Mouse (Mus musculus) yolk sac, embryonic 10.5 days (tissue): ENCODE data around the gene Prr27.

Source experiments
- DNase-seq: peaks from one replicate; pipeline ENCODE4 v3.0.0-alpha.2; 2017; ENCODE audit warnings: low spot score

Prr27 gene

GRCm38 (mm10) chr5:87825386-87825785 lies at the start of gene Prr27:
Gene Prr27, plus strand, starts transcription at chr5:87825686.
- DNase-seq: no peak

GRCm38 (mm10) chr5:87782731-87783130 lies 42.8 kb upstream of the Prr27 start:
- no peak for DNase-seq

- DNase-seq: no peak
Measured at GRCm38 (mm10) chr5:87807782-87808181, 17.7 kb upstream of the Prr27 start, which contains the start of gene Csn1s2b. Gene Csn1s2b, plus strand, starts transcription at chr5:87808082.

- DNase-seq: no peak
Measured at GRCm38 (mm10) chr5:87809253-87809652, 16.2 kb upstream of the Prr27 start.

GRCm38 (mm10) chr5:87855136-87855716 lies 29.7 kb downstream of the Prr27 start:
- DNase-seq: no peak

DNA sequence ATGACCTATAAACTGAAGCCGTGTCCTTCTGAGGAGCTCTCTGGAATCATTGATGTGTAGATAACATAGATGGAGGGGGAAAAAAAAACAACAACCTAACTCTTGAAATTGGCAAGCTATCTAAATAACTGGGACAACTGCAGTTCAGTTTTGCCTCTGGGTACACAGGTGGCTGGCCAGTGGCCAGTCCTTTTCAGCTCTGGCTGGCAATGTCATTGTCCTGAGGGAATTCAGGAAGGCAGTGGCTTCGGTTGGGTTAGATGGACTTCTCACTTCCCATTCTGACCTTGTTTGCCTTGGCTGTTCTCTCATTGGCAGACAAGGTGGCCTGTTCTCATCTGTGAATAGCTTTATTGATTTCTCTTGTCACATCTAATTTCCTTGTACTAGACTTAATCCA lies 44.6 kb downstream of the Prr27 start:
- DNase-seq: no peak

DNA sequence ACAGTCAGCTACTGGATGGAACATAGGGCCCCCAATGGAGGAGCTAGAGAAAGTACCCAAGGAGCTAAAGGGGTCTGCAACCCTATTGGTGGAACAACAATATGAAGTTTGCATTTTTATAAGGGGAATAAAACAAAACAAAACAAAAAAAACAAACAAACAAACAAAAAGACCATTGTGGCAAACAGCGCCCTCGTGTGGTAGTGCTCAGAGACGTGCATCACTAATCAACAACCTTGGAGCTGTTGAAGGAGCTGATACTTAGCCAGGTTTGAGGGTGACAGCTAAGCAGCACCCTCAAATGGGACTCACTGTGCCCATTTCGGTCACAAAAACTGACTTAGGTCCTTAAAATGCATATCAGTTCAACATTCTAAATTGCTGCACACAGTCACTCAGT lies 45.9 kb downstream of the Prr27 start:
- DNase-seq: no peak

DNA sequence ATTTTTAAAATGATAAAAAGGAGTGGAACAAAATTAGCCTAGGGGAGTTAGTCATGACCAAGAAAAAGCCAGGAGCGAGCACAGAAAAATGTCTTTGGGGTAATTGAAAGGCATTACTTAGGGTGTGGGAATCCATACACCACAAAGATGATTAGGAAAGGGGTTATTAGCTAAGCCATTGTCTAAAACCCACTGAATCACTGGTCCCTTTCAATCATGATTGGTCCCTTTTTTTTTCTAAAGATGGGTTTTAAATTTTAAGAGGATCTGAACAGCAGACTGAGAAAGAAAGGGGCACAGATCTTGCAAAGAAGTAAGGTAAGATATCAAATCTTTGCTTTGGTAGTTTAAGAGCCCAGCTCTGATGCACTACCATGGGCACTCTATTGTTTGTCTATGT lies 59.2 kb downstream of the Prr27 start, which contains the start of gene Odam:
TSS of gene Odam (plus strand) at position 301 of the 400 bp plus-strand sequence.
- DNase-seq: no peak
